Mouse (Mus musculus) embryo, embryonic 10.5 days (tissue): ENCODE measurements around the gene Acox3.

ENCODE experiments used
- DNase-seq: peaks from one replicate; pipeline ENCODE4 v3.0.0-alpha.2; 2015; ENCODE audit warnings: low spot score

Gene Acox3

GRCm38 (mm10) chr5:35582445-35583220 is at the start of gene Acox3:
Acox3 (plus strand) TSS chr5:35583040.
- DNase-seq = peak; percentile 96

GRCm38 (mm10) chr5:35536271-35536670 is 46.6 kb upstream of the Acox3 start:
- peak; percentile 37 for DNase-seq

- no peak for DNase-seq
These were observed 45.4 kb upstream of the Acox3 start for GRCm38 (mm10) chr5:35537474-35537873.

GRCm38 (mm10) chr5:35538022-35538421 is 44.8 kb upstream of the Acox3 start:
- DNase-seq = no peak

GRCm38 (mm10) chr5:35539576-35539975 is 43.3 kb upstream of the Acox3 start:
- DNase-seq = no peak

GRCm38 (mm10) chr5:35540555-35540954 is 42.3 kb upstream of the Acox3 start:
- DNase-seq = peak; percentile 37

GRCm38 (mm10) chr5:35541059-35541790 is 41.6 kb upstream of the Acox3 start:
- DNase-seq = peak; percentile 28

GRCm38 (mm10) chr5:35546127-35546526 is 36.7 kb upstream of the Acox3 start:
- no peak for DNase-seq

GRCm38 (mm10) chr5:35551855-35552837 is 30.7 kb upstream of the Acox3 start:
- no peak for DNase-seq

- no peak for DNase-seq
These were observed 29.9 kb upstream of the Acox3 start for GRCm38 (mm10) chr5:35552838-35553539.

- no peak for DNase-seq
These were observed 26.4 kb upstream of the Acox3 start for GRCm38 (mm10) chr5:35556393-35556792.

- peak; percentile 50 for DNase-seq
These were observed 24.8 kb upstream of the Acox3 start for GRCm38 (mm10) chr5:35557946-35558621.

- DNase-seq = no peak
These were observed 23.4 kb upstream of the Acox3 start for GRCm38 (mm10) chr5:35559447-35559846.

GRCm38 (mm10) chr5:35562616-35563015 is 20.2 kb upstream of the Acox3 start:
- DNase-seq = no peak

- peak; percentile 79 for DNase-seq
These were observed 19.4 kb upstream of the Acox3 start for GRCm38 (mm10) chr5:35563449-35563848.

- DNase-seq = no peak
These were observed 17.6 kb upstream of the Acox3 start for GRCm38 (mm10) chr5:35565217-35565616.

GRCm38 (mm10) chr5:35566632-35567031 is 16.2 kb upstream of the Acox3 start:
- DNase-seq = no peak

GRCm38 (mm10) chr5:35571546-35571945 is 11.3 kb upstream of the Acox3 start:
- no peak for DNase-seq

GRCm38 (mm10) chr5:35574653-35575599 is 7.9 kb upstream of the Acox3 start, which contains the start of gene Trmt44:
Trmt44 (minus strand) TSS chr5:35575070.
- peak; percentile 95 for DNase-seq
